Mouse (Mus musculus) midbrain, embryonic 15.5 days (tissue): Measurements from ENCODE around the gene Arhgef19. TPM values are rescaled to one million over a fixed set of nuclear protein-coding genes. Genes with fewer than 3 reads are reported as not detected.

Source experiments
- ATAC-seq: fragments of 200-750 bp; cut with Nextera tagmentation; replicated peaks from 2 replicates; pipeline ENCODE4 v1.8.0; 2017; ENCODE audit warnings: moderate TSS enrichment
- H3K27ac ChIP-seq: fragments of 300-500 bp; sonication (generic); 2 replicates; pipeline ENCODE4 v1.5.1; 2015; ENCODE audit warnings: mild to moderate bottlenecking, inconsistent platforms
- H3K27me3 ChIP-seq: fragments of 300-500 bp; sonication (generic); replicated peaks from 2 replicates; pipeline ENCODE4 v1.6.1; 2015; ENCODE audit warnings: inconsistent platforms
- H3K36me3 ChIP-seq: fragments of 300-500 bp; sonication (generic); replicated peaks from 2 replicates; pipeline ENCODE4 v1.6.1; 2015; ENCODE audit warnings: inconsistent platforms
- H3K4me1 ChIP-seq: fragments of 300-500 bp; sonication (generic); 2 replicates; pipeline ENCODE4 v1.6.1; 2015; ENCODE audit warnings: inconsistent platforms
- H3K4me2 ChIP-seq: fragments of 300-500 bp; sonication (generic); 2 replicates; pipeline ENCODE4 v1.6.1; 2015; ENCODE audit warnings: inconsistent platforms, mild to moderate bottlenecking, moderate library complexity
- H3K4me3 ChIP-seq: fragments of 300-500 bp; sonication (generic); 2 replicates; pipeline ENCODE4 v1.5.1; 2015; ENCODE audit warnings: mild to moderate bottlenecking, inconsistent platforms
- H3K9ac ChIP-seq: fragments of 300-500 bp; sonication (generic); 2 replicates; pipeline ENCODE4 v1.6.1; 2015; ENCODE audit warnings: mild to moderate bottlenecking, inconsistent platforms
- H3K9me3 ChIP-seq: fragments of 300-500 bp; sonication (generic); 2 replicates; pipeline ENCODE4 v1.6.1; 2016; ENCODE audit warnings: inconsistent platforms
- WGBS: fragments of 180-500 bp; shearing (Covaris S2); methylation state at CpG from one replicate; pipeline ENCODE4 v1.1.7; 2015; ENCODE audit warnings: mixed read lengths; 5-methylcytosine and 5-hydroxymethylcytosine counted together
- polyA plus RNA-seq: library from polyadenylated mRNA; unstranded; fragments of >200 nt; fragmentation: Nextera tagmentation; extraction: Ambion mirVana; gene quantifications from 2 replicates; pipeline ENCODE4 v1.2.1, GENCODE M21; 2015

Gene Arhgef19
- polyA plus RNA-seq, 1 experiment from 2014 or later: 1.0 TPM

DNA sequence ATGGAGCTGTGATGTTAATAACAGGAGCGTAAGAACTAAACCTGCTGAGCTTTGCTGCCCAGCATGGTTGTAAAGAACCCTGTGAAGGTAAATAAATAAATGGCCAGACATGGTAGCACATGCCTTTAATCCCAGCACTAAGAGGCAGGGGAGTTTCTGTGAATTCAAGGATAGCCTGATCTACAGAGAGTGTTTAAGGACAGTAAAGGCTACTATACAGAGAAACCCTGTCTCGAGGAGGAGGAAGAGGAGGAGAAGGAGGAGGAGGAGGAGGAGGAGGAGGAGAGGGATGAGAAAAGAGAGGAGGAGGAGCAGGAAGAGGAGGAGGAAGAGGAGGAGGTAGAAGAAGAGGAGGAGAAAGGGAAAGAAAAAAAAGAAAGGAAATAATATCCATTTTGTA, 26.0 kb upstream of the Arhgef19 start:
- Histone ChIP-seq H3K27me3 (no peaks in the 10 kb centered on the region), H3K4me2 (peak overlapping the region; percentile 93), H3K4me1 (peaks cover 15% of the 10 kb centered on the region), H3K4me3 (peak overlapping the region; percentile 63), H3K9ac (peak overlapping the region; percentile 71; the same call in 1 of the 2 replicates), H3K27ac (peak overlapping the region; percentile 77), H3K9me3 (no peaks in the 10 kb centered on the region), H3K36me3 (no peaks in the 10 kb centered on the region)
- ATAC-seq: no peak
- WGBS: 34% methylated on average over 2 of the region's 2 CpGs

DNA sequence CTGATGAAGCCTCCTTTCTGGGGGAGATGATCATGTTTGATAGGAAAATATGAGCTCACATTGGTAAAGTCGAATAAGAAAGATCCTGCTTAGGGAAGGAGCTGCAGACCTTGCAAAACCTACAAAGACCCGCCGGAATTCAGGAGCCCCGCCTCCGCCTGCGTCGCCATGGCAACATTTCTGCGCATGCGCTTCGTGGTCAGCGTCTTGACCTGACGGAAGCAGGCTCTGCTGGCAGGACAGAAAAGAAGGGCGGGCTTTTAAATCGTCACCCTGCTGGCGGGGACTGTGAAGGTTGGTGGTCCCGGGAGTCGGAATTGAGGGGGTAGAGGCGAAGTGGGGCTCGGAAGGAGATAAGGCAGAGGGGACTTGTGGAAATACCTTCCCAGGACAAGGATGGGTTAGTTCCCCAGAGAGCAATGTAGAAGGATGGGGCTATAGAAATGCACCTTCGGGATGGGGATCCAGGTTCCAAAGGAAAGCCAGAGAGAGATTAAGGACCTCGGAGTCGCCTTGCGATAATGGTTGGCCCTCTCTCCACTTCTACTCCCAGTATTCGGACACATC, 25.4 kb upstream of the Arhgef19 start, which contains the start of gene Rsg1:
TSS of gene Rsg1 (plus strand) at position 187 of the 567 bp plus-strand sequence.
- H3K4me2 ChIP-seq: peak within 1 kb of the TSS; percentile 93
- H3K36me3 ChIP-seq: no peaks in the 10 kb centered on the region
- no peaks in the 10 kb centered on the region for H3K27me3 ChIP-seq
- peak within 1 kb of the TSS; percentile 63 for H3K4me3 ChIP-seq
- peak; percentile 76 for ATAC-seq
- peak within 1 kb of the TSS; percentile 71 for H3K9ac ChIP-seq
- H3K9me3 ChIP-seq: no peaks in the 10 kb centered on the region
- WGBS: under 1% methylated on average over 24 of the region's 24 CpGs
- H3K27ac ChIP-seq: peak within 1 kb of the TSS; percentile 77
- peaks cover 15% of the 10 kb centered on the region for H3K4me1 ChIP-seq

DNA sequence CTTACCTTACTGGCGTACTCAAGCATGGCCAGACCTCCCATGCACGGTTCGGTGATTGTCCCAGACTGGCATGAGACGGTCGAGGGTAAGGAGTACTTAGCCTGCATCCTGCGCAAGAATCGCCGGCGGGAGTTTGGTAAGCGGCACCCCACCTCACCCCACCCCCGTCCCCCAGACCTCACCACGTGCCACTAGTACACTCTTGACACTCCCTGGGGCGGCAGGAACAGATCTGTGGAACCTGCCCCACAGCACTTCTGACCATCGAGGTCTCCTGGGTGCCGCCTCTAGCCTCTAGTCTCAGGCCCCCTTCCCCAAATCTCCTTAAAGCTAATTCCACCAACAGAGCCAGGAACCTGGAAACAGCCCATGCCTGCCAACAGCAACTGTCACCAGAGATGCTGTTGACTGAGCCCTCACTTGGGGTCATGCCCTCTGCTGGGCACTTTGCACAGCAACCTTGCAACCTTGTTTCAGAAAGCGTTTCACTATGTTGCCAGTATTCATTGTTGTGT, 24.9 kb upstream of the Arhgef19 start:
- Histone ChIP-seq H3K4me3 (peak overlapping the region; percentile 63), H3K36me3 (no peaks in the 10 kb centered on the region), H3K9ac (peak overlapping the region; percentile 71), H3K9me3 (no peaks in the 10 kb centered on the region), H3K27ac (peak overlapping the region; percentile 77; the same call in 1 of the 2 replicates), H3K4me2 (peak overlapping the region; percentile 93), H3K4me1 (peaks cover 15% of the 10 kb centered on the region), H3K27me3 (no peaks in the 10 kb centered on the region)
- 1% methylated on average over 16 of the region's 16 CpGs for WGBS
- peak; percentile 70 for ATAC-seq

DNA sequence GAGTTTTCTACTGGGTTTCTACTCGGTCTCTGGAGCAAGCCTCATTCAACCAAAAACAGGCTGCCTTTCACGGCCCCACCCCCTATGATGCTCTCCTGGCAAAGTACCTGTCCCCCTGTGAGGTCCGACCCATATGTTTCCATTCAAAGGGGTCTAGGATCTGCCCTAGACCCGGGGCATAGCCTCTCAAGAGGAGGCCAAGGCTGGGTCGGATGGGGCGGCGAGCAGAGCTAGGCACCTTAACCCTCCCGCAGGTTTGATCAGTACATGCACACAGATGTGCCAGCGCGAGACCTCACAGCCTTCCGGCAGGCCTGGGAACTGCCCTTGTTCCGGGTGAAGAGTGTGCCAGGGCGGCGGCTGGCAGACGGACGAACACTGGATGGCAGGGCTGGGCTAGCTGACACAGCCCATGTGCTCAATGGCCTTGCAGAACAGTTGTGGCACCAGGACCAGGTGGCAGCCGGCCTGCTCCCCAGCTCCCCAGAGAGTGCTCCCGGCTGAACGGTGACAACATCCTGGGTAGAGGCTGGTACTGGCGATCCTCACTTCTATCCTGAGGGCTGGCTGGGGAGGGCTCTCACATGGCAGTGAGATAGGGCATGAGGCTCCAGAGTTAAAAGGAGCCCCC, 19.6 kb upstream of the Arhgef19 start:
- H3K36me3 ChIP-seq: no peaks in the 10 kb centered on the region
- WGBS: 90% methylated on average over 20 of the region's 20 CpGs
- ATAC-seq: no peak

DNA sequence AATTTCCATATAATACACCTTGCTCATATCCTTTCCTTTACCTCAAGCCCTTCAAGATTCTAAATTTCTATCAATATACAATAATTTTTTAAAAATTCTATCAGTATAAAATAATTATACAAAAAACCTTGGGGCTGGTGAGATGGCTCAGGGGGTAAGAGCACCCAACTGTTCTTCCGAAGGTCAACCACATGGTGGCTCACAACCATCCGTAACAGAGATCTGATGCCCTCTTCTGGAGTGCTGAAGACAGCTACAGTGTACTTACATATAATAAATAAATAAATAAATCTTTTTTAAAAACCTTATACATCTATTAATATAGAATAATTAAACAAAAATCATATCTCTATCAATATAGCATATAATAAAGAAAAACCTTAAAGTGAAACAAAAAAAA, 17.5 kb upstream of the Arhgef19 start:
- Histone ChIP-seq H3K9me3 (no peaks in the 10 kb centered on the region), H3K9ac (no peak overlapping the region), H3K36me3 (no peaks in the 10 kb centered on the region), H3K27ac (no peak overlapping the region), H3K27me3 (no peaks in the 10 kb centered on the region), H3K4me1 (no peaks in the 10 kb centered on the region), H3K4me2 (no peak overlapping the region), H3K4me3 (no peak overlapping the region)
- no peak for ATAC-seq
- 78% methylated on average over 2 of the region's 2 CpGs for WGBS

More for the DNA sequence above, 19.6 kb upstream of the Arhgef19 start:
- Histone ChIP-seq H3K4me2 (no peak overlapping the region), H3K27ac (no peak overlapping the region), H3K9me3 (no peaks in the 10 kb centered on the region), H3K4me3 (no peak overlapping the region), H3K27me3 (no peaks in the 10 kb centered on the region), H3K9ac (no peak overlapping the region), H3K4me1 (peaks cover 2% of the 10 kb centered on the region)

DNA sequence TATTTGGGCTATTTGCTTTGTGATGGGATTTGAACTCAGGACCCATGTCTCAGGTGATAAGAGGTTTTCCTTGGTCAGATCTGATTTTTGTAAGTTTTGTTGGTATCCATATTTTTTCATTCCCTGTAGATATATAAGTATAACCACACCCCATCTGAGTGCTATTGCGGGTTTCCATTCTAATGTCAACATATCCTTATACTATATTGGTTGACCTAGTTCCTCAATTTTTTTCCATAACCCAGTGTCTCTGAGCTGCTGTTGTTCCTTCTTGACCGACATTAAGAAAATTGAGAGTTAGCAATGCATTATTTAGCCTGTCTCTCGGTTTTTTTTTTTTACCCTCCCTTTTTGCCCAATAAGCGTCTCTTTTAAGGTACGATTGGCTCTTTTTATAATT, 16.5 kb upstream of the Arhgef19 start:
- 92% methylated on average over 5 of the region's 5 CpGs for WGBS
- Histone ChIP-seq H3K36me3 (no peaks in the 10 kb centered on the region), H3K9me3 (no peaks in the 10 kb centered on the region), H3K4me2 (no peak overlapping the region), H3K4me1 (no peaks in the 10 kb centered on the region), H3K27ac (no peak overlapping the region), H3K9ac (no peak overlapping the region), H3K4me3 (no peak overlapping the region), H3K27me3 (no peaks in the 10 kb centered on the region)
- ATAC-seq: no peak

DNA sequence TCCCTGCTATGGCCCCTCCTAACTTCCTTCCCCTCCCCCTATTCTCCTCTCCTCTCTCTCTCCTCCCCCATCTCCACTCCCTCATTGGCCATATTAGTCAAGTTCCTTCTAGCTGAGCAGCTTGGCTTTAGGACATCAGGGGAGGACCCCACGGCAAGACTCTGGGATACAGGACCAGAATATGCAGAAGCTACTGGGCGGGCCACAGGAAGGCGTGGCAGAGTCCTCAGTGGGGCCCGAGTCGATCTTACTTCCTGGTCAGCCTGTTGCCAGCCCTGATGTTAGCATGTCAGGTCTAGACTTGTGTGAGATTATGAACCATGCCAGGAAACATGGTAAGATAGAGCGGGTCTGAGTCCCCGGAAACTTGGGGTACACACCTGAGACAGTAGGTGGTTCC, 10.6 kb upstream of the Arhgef19 start:
- H3K9me3 ChIP-seq: no peaks in the 10 kb centered on the region
- no peaks in the 10 kb centered on the region; the same call in 1 of the 2 replicates for H3K27me3 ChIP-seq
- no peaks in the 10 kb centered on the region for H3K36me3 ChIP-seq
- no peak overlapping the region for H3K4me3 ChIP-seq
- no peak overlapping the region for H3K9ac ChIP-seq
- no peak overlapping the region for H3K27ac ChIP-seq
- H3K4me1 ChIP-seq: no peaks in the 10 kb centered on the region
- ATAC-seq: no peak
- H3K4me2 ChIP-seq: no peak overlapping the region
- WGBS: 93% methylated on average over 7 of the region's 7 CpGs

DNA sequence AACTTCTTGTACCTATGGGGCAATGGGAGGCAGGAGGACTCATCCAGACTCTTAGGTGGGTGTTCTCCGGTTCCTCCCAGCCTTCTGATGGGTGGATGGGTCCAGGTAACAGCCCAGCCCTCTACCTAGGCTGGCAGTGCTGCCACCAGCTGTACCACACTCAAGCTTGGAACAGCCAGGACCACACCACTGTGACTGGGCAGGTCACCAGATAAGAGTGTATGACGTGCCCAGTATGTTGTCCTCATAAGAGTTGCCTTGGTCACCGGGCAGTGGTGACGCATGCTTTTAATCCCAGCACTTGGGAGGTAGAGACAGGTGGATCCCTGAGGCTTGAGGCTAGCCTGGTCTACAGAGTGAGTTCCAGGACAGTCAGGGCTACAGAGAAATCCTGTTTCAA, 6.1 kb upstream of the Arhgef19 start:
- H3K4me3 ChIP-seq: no peak overlapping the region
- ATAC-seq: no peak
- no peak overlapping the region for H3K4me2 ChIP-seq
- H3K27ac ChIP-seq: no peak overlapping the region
- 90% methylated on average over 4 of the region's 4 CpGs for WGBS
- H3K9ac ChIP-seq: no peak overlapping the region
- no peaks in the 10 kb centered on the region for H3K9me3 ChIP-seq
- H3K27me3 ChIP-seq: peaks cover 10% of the 10 kb centered on the region
- no peaks in the 10 kb centered on the region for H3K4me1 ChIP-seq
- H3K36me3 ChIP-seq: no peaks in the 10 kb centered on the region

DNA sequence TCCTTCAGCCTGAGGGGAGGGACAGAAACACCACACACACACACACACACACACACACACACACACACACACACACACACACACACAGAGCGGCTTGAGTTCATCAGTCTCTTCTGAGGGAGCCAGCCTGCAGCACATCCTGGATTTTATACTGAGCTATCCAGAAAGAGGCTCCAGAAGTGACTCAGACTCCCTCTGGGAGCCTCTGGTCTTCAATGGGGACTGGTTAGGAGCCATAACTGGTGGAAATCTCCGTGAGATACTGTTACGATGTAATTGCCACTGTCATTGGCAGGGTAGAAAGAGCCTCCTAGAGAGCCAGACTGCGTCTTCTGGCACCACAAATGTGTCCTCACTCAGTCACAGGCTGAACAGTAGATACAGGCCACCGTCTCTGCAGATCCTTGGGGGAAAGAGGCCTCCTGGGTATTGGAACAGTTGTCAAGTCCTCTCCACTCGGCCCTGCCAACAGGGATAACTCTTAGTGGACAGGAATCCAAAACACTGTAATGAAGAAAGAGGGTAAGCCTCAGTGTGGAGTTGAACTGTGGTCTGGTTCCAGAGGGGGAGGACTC, 3.7 kb upstream of the Arhgef19 start:
- Histone ChIP-seq H3K4me2 (no peak overlapping the region), H3K9me3 (no peaks in the 10 kb centered on the region), H3K27me3 (peaks cover 31% of the 10 kb centered on the region), H3K4me1 (peaks cover 14% of the 10 kb centered on the region), H3K9ac (no peak overlapping the region), H3K27ac (no peak overlapping the region), H3K36me3 (no peaks in the 10 kb centered on the region), H3K4me3 (no peak overlapping the region)
- ATAC-seq: no peak
- WGBS: 78% methylated on average over 6 of the region's 6 CpGs

DNA sequence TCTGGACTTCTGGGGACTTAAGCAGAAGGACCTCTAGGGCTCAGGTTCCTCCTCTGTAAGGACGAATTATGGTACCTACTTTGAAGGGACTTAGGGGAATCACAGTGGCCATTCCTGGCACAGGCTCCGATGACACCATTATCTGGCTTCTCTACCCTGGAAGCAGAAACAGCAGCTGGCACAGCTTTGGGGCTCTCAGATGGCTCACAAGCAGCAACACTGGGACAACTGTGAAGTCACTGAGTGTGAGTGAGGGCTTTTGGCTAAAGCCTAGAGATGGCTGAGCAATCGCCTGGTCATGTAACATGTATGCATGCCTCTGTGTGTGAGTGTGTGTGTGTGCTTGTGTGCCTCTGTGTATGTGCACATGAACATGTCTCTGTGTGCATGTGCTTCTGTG, 2.4 kb upstream of the Arhgef19 start:
- H3K27me3 ChIP-seq: peaks cover 43% of the 10 kb centered on the region
- no peak for ATAC-seq
- WGBS: 82% methylated on average over 3 of the region's 3 CpGs

DNA sequence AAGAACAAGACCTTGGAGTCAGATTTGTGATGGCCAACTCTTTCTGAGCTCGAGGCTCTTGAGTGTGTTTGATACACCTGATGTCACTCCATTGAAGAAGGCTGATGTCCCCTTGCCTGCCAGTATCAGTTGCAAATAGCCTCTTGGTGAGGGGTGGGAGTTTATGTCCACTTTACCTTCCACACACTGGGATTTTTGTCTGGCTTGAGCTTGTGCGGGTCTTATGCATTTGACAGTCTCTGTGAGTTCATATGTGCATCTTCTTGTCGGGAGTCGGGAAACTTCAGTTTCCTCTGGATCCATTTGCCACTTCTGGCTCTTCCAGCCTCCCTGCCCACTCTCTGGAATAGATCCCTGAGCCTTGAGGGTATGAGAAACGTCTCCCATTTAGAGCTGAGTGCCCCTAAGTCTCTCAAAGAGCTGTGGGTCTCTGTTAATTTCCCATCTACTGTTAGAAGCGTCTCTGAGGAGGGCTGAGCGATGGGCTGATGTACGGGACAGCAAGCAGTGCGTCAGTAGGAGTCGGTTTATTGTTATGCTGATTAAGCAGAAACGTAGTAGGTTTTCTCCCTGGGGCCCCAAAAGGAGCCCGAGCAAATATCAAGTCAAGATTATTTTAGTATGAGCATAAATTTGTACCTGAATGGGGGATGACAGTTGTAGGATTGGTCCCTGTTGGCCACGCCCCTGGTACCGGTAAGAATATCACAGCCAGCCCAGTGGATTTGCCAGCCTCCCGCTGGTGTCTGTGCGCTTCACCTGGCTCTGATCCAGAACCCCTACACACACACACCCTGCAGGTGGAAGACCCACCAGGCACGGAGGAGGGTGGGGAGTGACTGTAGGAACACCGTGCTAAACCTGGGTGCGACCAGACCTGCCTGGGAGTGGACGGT, 559 bp upstream of the Arhgef19 start:
- Histone ChIP-seq H3K4me1 (peaks cover 22% of the 10 kb centered on the region), H3K9ac (peak overlapping the region; percentile 20; the same call in 1 of the 2 replicates), H3K4me2 (peak overlapping the region; percentile 62), H3K27me3 (peaks cover 53% of the 10 kb centered on the region), H3K27ac (no peak overlapping the region), H3K36me3 (no peaks in the 10 kb centered on the region), H3K4me3 (peak overlapping the region; percentile 32), H3K9me3 (no peaks in the 10 kb centered on the region)
- no peak; the same call in 1 of the 2 replicates for ATAC-seq
- 2% methylated on average over 20 of the region's 20 CpGs for WGBS

More for the DNA sequence above, 2.4 kb upstream of the Arhgef19 start:
- H3K4me3 ChIP-seq: no peak overlapping the region
- H3K9ac ChIP-seq: no peak overlapping the region
- H3K4me1 ChIP-seq: peaks cover 14% of the 10 kb centered on the region
- no peaks in the 10 kb centered on the region for H3K9me3 ChIP-seq
- no peak overlapping the region for H3K4me2 ChIP-seq
- no peak overlapping the region for H3K27ac ChIP-seq
- H3K36me3 ChIP-seq: no peaks in the 10 kb centered on the region

DNA sequence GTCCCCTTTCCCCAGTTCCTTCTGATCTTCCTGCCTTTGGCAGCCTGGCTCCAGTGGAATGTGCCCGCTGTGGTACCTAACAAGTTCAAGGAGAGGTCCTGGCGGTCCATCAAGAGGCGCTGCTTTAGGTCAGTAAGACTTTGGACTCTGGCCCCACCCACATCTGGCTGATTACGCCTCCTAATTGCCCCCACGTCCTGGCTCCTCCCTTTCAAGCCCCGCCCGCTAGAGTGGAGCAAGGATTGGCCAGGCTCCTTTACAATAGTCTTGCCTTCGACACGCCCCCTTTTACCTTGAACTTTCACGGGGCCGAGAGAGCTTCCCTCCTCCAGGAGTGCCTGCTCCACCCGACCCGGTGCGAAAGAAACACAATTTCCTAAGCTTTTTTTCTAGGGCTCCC, 1.3 kb downstream of the Arhgef19 start:
- Histone ChIP-seq H3K27ac (no peak overlapping the region), H3K9me3 (no peaks in the 10 kb centered on the region), H3K27me3 (peaks cover 59% of the 10 kb centered on the region), H3K9ac (no peak overlapping the region), H3K36me3 (no peaks in the 10 kb centered on the region), H3K4me3 (no peak overlapping the region), H3K4me1 (peaks cover 30% of the 10 kb centered on the region), H3K4me2 (no peak overlapping the region)
- WGBS: 5% methylated on average over 14 of the region's 14 CpGs
- no peak for ATAC-seq
